Mouse (Mus musculus) thymus, adult 2 months (tissue): ENCODE data around the gene Gcgr.

ENCODE experiments used
- CTCF ChIP-seq: fragments of 200-500 bp; IDR thresholded peaks from 2 replicates; pipeline ENCODE4 v1.5.1; 2012; ENCODE audit warnings: mild to moderate bottlenecking, control low read depth, low read length, moderate library complexity, borderline replicate concordance; ENCODE audit not compliant: control insufficient read depth, poor library complexity, insufficient read depth; ENCODE audit errors: extremely low read depth
- POLR2A ChIP-seq: fragments of 200-500 bp; IDR thresholded peaks from 2 replicates; pipeline ENCODE4 v1.6.1; 2012; ENCODE audit warnings: mild to moderate bottlenecking, low read length, control low read depth, moderate library complexity; ENCODE audit not compliant: control insufficient read depth, poor library complexity, insufficient read depth; ENCODE audit errors: extremely low read depth

- TF ChIP-seq CTCF (no peak), POLR2A (peak; percentile 74)
Observed at GRCm38 (mm10) chr11:120549168-120549945, 18.9 kb downstream of the Gcgr start, which contains the start of gene Mcrip1.
